Mouse (Mus musculus): Measurements from ENCODE around the gene Tango2.
A peak's percentile ranks its signal among the peaks of the same experiment; 100 is the strongest.

The Tango2 gene

DNA sequence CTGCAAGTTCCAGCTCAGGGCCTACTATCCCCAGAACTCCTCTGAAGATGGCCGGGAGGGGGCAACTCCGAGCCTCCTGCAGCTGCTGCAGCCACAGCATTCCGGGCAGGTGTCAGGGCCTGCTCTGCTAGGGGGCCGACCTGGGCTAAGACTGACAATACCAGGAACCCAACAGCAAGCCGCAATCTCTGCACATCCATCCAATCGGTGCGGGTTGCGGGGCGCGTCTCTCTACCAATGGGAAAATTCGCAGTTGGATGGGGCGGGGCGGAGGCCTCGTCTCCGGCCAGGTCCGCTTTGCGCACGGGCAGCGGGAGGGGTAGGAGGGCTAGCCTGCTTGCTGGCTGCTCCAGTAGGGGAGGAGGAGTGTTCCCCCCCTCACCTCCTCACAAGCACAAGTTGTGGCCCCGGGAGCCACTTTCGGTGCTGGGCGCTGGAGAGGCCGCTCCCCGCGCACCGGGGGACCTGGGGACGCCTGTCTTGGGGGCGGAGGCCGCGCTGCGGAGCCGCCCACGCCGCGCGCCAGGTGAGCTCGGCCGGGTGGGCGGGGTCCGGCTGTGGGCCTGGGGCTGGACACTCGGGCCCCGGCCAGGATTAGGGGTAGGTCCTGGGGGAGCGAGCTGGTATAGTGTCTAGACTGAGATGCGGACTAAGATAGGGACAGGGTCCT lies at the start of gene Tango2, which contains the start of gene Arvcf:
Gene Tango2 (minus strand): TSS at position 173 of the 670 bp plus-strand sequence.
Gene Arvcf (plus strand): TSS at position 252 of the 670 bp plus-strand sequence.
- peak; percentile 75 for DNase-seq (ENCODE audit: low read depth)

DNA sequence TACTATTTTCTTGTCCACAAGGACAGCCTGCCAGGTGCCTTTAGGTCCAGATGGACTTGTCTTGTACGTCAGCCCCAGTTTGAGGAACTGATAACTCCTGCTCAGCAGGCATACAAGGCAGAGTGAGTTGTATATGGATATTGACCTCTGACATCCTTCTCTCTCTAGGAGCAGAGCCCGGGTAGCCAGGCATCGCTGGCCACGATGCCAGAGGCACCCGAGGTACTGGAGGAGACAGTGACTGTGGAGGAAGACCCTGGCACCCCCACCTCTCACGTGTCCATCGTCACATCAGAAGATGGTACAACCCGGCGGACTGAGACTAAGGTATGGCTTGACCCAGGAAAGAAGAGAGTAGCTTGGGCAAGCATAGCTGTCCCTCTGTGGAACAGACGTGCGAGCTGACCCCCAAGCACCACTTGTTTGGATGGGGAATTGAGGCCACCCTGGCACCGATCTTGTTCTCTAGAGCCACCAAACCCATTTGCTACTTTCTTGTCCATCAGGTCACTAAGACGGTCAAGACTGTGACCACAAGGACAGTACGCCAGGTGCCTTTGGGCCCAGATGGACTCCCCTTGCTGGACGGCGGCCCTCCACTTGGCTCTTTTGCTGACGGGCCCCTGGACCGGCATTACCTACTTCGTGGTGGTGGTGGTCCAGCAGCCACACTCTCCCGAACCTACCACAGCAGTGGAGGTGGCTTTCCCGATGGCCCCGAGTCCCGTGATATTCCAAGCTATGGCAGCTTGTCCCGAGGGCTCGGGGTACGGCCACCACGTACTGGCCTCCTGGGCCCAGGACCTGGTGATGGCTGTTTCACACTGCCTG lies 49.1 kb upstream of the Tango2 start:
- DNase-seq (ENCODE audit: low read depth): no peak

DNA sequence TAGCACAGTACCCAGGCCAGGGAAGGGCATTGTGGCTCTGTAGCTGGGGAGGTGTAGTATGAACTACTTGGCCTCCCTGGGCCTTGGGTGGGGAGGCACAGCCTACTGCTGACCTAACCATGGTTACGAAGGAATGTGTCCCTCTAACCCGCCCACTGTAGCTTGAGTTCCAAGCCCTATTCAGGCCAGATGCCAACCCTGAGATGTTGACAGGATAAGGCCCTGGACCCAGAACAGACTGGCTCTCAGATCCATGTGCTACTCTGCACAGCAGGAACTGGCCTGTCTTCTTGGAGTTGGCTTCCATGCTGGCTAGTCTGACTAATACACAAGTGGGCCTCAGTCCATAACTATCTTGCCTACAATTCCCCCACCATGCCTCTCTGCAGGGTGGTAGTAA lies 48.3 kb upstream of the Tango2 start:
- DNase-seq (ENCODE audit: low read depth): no peak

DNA sequence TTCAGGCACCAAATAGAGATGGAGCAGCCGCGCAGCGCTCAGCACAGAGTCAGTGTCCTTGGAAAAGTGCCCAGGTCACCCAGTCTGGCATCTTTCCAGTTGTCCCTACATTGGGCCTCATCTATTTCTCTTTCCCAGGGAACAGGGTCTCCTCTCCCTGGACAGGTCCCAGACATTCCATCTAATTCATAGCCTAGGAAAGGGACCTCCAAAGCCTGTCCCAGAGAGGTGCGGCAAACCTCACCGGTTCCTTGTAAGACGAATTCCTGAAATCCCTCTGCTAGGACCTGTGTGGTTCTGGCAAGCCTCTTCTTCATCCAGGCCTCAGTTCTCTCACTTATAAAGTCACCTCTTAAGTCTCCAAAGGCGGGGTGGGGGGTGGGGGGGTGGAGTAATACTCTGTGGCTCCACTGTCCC lies 47.7 kb upstream of the Tango2 start:
- DNase-seq (ENCODE audit: low read depth): no peak

DNA sequence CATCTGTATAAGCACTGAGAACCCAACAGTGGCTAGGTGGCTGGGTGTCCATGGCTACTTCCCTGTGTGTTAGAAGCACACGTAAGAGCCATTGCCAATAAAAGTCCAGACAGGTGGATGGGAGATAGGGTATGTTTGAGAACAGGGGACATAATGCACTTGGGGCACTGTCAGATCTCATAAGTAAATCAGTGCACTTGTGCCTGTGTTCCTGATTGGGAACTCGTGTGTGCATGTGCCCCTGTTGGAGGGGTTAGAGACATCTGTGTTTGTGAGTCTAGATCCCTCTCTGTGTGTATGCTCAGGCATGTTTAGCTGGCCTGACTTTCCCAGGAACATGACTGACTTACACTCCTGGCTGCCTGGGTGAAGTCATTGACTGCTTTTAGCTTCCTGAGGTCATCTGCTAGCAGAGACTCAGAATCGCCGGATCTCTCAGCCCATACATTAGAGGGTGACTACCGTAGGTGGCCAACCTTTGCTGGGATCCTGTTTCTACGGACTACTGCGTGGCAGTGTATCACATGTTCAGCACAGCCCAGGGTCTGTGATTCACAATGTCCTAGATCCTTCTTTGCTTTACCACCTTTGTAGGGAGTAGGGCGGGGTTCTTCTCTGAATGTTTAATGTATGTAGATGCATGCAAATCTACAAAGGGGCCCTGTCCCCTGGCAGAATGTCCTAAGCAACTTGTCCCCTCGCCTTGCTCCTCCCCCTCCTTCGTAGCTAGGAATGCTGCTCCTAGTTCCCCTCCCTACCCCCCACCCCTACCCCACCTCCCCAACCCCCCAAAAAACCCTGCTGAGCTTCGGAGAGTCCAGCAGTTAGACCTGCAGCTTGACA lies 47.1 kb upstream of the Tango2 start:
- no peak for DNase-seq (ENCODE audit: low read depth)

DNA sequence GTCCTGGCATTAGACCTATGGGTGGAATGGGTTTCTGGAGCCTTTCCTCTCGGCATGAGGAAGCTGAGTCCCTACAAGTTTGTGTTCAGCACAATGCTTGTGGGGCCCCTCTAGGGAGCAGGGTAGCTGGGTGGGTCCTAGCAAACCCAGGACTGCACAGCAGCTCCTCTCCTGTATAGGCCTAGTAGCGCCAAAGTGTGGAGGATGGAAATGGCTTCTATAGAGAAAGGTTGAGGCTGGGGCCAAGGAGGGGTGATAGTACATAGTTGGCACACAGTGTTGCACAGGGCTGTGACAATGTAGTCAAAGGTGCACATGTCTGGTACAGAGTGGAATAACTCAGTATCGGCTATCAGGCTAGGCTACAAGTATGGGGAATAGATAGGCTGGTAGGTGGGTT lies 46.2 kb upstream of the Tango2 start:
- no peak for DNase-seq (ENCODE audit: low read depth)

DNA sequence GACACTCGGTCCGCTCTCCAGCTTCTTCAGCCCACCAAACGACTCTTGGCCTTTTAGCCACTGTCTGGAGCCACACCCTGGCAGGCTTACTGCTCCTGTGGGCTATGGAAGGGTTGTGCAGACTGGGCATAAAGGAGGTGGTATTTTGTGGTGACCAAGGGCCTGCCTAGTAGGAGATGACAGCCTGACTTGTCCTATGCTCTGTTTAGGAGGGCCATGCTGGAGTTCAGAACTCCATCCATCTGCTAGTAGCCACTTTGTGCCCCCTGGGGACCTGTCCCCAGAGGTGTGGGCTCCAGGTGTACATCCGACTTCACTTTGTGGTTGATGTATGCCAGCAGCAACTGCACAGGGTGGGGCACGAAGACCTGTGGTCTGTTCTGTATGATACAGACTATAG lies 45.7 kb upstream of the Tango2 start:
- no peak for DNase-seq (ENCODE audit: low read depth)

DNA sequence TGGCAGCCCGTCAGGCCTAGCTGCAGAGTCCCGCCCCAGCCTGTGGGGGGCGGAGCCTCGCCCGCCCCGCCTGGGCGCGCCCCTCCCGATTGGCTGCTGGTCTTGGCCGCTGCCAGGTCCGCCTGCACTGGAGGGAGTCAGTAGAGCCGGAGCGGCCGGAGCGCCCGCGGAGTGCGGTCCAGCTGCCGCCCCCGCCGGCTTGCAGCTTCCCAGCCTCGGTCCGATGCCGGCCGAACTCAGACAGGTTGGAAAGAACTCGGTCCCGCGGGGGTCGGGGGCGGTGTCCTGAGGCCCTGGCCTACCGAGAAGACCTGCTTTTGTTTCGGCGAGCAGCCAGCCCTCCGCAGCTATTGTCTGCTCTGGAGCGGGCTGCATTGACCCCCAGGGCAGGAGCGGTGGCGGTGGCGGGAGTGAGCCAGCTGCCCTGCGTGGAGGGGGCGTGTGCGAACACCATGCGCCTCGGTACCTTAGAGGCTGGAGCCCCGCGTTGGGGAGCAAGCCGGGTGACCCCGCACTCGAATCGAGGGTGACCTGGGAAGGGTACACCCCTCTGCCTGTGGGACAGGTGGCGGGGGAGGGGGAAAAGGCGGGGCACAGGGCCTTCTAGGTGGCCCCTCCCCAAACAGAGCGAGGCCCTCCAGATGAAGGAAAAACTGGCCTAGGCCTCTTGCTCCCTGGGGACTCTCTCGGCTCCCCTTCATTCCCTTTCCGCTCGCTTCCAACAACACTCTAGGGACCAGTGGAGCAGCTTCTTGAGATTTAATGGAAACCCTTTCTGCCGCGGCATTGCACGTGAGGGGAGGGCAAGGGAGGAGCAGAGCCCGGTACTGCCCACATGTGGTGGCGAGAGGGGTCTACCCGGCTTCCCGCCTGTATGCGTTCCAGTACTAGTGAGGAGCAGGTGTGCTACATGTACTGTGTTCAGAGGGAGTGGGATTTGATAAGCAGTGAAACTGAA lies 44.8 kb upstream of the Tango2 start:
- peak; percentile 77 for DNase-seq (ENCODE audit: low read depth)

DNA sequence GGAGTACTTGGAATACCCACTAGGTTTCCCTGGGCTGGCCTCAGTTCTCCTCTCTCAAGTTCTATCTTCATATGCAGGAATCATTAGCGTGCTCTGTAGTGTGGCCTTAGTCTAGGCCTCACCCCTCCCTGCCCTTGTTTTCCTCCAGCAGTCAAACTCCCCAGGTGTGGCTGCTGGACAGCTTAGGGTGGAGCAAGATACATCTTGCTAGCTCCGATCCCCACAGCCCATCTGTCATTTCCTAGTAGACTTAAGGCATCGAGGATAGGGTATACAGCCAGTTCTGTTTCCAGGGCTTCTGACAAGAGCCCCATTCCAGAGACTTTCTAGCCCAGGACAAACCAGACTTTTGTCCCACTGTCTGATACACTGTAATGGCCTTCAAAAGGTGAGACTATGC lies 43.8 kb upstream of the Tango2 start:
- no peak for DNase-seq (ENCODE audit: low read depth)

DNA sequence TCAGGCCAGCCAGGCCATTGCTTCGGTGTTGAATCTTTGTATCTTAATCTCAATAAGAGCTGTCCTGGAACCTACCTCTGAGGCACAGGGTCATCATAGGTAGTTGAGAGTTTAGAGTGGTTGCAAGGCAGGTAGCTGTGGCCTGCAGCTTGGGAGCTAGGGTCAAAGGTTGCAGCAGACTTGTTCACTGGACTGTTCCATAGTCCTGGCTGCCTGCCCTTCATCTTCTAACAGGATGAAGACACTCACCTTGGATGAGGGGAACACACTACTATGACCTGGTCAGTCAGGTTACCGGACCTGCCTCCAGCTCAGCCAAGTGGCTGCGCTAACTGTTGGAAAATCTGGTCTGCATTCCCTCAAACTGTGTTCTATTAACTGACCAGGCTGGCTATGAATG lies 43.2 kb upstream of the Tango2 start:
- no peak for DNase-seq (ENCODE audit: low read depth)

DNA sequence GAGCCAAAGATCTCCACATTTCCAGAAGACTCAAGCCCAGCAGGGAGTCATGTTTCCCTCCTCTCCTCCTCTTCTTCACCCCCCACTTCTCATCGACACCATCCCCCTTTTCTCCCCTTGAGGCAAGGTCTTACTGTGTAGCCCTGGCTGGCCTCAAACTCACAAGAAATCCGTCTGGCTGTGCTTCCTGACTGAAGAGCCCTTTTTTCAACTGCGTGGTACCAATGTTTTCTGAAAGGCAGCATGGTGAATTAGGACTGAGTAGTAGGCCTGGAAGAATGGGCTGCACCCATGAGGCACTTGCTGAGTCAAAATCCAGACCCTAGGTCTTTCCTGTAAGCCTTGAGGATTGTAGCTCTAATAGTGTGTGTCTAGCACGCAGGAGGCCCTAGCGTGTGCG lies 42.5 kb upstream of the Tango2 start:
- no peak for DNase-seq (ENCODE audit: low read depth)

DNA sequence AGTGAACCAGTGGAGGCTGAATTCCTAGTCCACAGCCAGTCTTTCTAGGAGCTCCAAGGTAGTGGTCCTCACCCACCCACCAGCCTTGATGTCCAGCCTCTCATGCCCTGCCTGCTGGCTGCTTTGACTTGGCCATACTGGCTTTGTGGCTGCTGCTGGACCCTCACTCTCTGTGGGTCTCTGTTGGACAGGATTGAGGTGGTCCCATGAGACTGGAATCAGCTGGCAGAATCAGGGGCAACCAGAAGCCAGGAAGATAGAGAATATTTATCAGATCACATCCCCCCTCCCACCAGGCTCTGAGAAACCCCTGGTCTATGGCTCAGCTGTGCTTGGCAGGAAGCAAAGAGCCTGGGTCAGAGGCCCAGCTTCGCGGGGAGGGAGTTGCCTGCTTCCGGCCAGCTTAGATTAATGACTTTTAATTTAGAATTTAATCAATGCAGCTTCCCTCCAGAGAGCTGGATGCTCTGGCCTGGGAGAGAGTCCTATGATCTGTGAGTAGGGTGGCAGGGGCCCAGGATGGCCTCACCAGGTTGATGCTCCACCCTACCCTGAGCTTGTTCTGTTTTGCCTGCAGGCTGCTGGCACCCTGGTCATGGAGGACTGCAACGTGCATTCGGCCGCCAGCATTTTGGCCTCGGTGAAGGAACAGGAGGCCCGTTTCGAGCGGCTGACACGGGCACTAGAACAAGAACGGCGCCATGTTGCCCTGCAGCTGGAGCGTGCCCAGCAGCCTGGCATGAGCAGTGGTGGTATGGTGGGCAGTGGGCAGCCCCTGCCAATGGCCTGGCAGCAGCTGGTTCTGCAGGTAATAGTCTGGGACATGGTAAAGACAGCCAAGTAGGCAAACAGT lies 40.9 kb upstream of the Tango2 start:
- DNase-seq (ENCODE audit: low read depth): no peak

DNA sequence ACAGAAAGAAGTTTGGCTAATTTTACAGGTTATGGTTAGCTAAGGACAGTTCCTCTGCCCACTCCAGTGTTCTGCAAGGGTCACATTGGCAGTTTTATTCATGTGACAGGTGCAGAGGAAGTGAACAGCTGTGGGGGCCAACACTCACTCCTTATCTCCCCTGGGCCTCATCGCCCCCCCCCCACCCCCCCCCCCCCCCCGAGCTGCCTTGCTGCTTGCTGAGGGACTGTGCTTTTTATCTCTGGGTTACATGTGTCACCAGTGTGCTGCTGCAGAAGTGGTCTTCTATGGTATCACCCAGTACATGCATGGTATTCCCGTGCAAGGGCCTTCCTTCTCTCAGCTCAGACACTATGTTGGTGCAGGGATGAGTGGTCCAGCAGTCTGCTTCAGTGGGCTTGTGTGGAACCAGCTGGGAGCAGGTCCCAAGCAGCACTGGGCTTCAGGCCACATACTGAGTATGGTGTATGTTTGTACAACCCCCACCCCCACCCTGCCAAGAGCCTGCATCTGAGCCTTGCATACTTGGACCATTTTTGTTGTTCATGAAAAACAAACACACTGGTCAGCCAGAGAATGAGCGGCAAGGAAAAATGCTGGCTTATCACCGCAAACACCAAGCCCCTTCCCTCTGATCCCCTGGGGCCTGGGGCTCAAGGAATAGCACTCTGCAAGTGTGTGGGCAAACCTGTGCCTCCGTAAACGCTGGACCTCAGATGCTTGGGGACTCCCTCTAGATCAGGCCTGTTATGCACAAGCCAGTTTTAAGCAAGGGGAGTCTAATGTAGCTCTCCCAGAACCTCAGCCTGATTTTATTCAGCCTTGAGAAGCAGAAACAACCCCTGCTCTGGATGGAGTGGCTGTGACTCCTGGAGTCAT lies 40.0 kb upstream of the Tango2 start:
- no peak for DNase-seq (ENCODE audit: low read depth)

DNA sequence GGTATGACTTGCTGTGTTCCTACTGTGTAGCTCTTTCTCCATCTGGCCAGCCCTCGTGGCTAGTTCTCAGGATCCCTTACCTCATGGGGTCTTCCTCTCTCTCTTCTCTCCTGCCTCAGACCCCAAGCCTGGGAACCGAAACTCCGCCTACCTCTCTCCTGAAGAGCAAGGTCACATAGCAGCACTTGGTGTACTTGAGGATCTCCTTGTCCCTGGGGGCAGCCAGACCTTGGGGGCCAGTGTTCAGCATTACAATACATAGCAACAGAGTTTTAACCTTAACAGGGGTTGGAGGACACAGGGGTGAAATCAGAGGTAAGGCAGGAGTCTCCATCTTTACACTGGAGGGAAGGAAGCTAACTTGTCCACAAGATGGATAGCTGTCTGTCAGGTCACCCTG lies 39.1 kb upstream of the Tango2 start:
- DNase-seq (ENCODE audit: low read depth): no peak

DNA sequence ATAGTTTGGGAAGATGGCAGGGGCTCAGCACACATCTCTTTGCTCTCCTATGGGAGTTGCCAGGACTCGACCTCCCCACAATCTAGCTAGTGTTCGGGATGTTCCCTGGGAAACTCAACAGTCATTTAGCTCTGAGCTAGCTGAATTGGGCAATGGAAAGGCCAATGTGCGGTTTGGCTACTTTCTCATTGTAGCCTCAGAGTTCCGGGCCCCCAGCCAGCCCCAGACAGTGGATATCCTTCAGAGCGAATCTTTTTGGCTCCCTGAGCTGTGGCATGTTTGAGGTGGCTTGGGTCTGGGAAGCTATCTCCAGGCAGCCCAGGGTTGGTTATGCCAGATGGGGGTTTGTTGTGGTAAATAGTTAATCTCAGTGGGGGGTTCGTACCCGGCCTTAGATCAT lies 38.5 kb upstream of the Tango2 start:
- no peak for DNase-seq (ENCODE audit: low read depth)

DNA sequence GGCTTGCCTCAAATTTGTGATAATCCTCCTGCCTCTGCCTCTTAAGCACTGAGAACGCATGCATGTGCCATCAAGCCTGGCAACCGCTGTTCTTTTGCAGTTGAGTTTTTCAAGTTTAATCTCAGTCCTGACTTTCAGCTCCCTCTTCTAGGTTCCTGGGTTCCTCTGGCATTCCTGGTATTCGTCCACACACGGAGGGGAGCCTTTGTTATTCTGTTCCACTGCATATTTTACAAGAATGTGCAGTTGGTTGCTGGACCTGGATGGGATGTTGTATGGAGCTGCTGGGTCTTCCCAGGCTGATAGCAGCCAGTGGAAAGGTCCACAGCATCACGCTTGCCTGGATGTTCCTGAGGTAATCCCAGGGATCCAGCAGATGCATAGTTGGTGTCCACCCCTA lies 37.5 kb upstream of the Tango2 start:
- no peak for DNase-seq (ENCODE audit: low read depth)

DNA sequence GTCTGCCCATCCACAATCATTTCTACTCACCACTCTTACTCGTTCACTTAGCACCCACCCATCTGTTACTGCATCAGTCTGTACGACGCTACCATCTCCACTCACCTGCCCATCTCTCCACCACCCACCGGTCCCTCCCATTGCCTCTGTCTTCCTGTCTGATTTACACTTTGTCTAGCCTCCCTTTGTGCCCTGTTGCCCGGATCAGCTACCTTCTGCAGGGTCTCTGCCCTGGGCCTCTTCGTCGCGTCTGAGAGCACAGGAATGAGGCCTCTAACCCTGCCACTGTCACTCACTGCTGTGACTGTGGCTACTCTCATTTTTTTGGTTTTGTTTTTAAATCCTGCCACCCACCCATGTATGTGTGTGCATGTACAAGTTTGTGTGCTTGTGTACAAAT lies 36.8 kb upstream of the Tango2 start:
- DNase-seq (ENCODE audit: low read depth): no peak

DNA sequence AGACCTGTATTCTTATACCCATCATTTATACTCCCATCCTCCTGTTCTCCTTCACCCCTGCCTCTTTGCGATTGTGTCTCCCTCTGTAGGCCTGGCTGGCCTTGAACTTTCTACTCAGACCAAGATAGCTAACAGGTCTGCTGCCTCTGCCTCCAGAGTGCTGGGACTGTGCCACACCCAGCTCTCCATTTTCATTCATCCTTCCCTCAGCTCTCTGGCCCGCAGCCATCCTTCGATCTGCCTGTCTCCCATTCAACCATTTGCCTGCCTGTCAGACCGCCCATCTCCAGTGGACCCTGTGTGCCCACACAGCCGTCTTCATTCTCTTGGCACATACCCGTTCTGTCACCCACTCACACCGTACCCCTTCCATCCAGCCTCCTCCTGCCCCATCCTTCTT lies 36.3 kb upstream of the Tango2 start:
- DNase-seq (ENCODE audit: low read depth): no peak

DNA sequence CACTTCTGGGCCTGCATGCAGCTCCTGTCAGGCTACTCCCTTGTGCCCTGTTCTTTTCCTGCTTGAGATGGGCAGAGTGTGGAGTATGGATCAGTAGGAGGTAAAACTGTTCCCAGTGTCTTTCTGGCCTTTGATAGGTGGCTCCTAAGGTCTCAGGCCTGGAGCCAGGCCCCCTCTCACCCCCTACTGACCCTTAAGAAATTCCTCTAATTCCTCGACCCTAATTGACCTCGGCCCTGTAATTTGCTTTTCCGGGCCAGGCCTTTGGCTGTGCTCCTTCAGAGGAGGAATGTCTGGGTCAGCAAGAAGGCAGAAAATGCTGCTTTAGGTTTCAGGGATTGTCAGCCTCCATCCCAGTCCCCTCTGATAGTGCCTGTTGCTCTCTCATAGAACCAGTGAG lies 35.9 kb upstream of the Tango2 start:
- DNase-seq (ENCODE audit: low read depth): no peak

All from induced T-regulatory cell, adult 2 months (primary cell).